Mouse (Mus musculus) layer of hippocampus, postnatal 10 days (tissue): ENCODE measurements at regions not wholly inside any gene's neighbourhood (a gene's known extent, or its start where the extent isn't known, plus 50 kb on each side); places are given as distances from the start of the nearest gene placed in this dataset.
"Not testable (repeated sequence)": the region's sequence is repeated elsewhere in the genome, so short reads cannot be mapped to it uniquely, and the experiment has no call there.

Experiments used
- DNase-seq, 2 experiments: peaks; one replicate each; pipeline ENCODE4 v3.0.0; 2021; ENCODE audit warnings: low spot score in 2 of 2

DNA sequence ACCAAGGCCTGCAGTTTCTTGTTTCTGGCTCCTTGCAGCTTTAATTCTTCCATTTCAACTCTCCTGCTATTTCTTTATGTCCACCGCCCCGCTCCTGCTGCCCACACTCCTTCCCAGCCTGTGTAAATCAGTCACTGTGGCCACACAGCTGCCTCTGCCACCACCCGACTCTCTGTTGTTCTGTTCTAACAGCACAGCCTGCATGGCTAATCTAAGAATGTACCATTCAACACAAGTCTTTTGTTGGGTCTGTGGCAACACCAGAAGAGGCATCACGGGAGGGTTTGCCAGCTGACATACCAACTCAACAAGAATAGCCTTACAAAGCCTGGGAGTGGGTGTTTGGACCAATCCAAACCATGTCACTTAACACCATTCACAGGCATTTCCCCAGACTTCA is 264.9 kb upstream of the Pum3 start:
- DNase-seq = no peak

DNA sequence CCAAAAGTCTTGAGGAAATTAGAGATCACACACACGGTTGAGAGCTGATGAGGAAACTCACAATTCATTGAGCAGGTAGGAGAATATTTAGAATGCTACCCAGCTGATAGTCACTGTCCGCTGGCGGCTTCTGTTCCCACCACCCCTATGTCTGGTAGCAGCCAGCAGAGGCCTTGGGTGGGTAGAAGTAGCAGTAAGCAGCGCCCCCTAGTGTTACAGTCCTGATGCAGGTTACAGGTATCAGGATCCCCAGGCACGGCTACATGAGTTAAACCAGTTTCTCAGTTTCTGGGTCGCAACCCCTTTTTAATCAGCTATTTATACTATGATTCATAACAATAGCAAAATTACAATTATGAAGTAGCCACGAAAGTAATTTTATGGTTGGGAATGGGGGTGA is 264.1 kb upstream of the Pum3 start:
- no peak for DNase-seq

DNA sequence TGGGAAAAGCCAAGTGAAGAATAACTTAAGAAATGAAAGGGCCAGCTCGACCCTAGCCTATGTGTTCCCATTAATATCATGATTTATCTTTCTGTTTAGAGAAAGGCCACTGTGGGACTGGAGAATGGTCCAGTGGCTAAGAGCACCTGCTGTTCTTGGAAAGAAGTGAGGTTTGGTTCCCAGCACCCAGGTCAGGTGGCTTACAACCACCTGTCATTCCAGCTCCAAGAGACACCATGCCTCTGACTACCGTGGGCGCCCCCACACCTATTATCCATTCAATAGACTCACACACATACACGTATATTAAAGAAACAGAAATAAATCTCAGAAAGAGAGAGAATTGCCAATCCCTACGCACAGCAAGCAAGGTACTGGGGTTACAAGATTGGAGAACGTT is 263.3 kb upstream of the Pum3 start:
- no peak for DNase-seq

DNA sequence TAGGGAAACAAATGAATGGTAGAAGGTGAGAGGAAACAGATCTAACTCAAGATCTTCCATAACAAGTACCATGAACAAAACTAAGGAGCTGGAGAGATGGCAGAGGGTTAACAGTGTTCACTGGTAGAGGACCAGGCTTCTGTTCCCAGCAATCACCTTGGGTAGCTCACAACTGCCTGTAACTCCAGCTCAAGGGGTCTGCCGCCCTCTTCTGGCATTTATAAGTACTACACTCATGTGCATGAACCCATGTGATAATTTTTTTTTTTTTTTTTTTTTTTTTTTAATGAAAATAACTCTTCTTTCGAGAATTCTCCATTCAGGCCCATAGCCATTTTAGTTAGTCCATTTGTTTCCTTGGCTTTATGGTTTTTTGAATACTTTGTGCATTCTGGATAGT is 253.8 kb upstream of the Pum3 start:
- DNase-seq = no peak

DNA sequence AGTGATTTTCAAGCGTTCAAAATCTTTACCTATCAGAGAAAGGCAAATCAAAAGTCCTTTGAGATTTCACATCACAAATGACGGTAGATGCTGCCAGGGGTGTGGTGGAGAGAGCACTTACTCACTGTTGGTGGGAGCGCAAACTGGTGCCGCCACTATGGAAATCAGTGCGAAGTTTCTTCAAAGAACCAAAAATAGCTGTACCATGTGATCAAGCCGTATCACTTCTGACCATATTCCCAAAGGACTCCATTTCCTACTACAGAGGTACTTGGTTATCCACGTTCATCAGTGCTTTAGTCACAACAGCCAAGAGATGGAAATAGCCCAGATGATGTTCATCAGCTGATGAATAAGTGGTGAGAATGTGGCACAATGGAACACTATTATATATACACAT is 249.8 kb upstream of the Pum3 start:
- DNase-seq = no peak

DNA sequence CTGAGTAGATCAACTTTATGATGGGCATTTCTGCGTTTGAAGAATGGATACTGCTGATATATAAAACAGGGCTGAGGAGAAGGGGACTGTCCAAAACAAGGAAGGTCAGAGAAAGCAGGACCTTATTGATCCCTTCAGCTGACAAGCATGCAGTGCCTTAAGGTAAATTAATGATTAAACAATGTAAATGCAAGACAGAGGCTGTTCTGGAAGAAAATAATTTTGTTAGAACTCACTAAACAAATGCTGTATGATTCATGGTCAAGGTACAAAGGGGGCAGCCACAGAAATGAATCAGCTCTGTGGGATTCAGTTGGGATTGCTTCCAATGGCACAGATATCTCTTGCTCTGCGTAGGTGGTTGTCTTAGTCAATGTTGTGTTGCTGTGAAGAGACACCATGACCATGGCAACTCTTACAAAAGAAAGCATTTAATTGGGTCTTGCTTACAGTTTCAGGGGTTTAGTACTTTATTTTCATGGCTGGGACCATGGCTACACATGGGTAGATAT is 243.1 kb upstream of the Pum3 start:
- DNase-seq = no peak

DNA sequence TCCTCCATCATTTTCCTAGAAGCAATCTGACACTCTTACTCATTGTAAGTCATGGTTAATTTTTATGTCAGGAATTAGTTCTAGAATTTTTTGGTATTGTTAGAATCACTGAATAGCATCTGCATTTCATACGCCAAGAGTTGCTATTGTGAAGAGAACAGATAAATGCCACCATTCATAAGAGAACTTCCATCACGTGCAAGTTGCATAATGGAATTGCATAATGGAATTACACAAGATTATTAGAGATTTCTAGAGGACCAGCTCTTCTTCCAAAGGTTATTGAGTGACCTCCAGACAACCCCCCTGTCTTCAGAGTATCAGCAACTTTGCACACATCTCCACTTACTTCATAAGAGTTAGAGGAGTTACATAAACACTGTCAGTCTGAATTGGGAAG is 233.7 kb upstream of the Pum3 start:
- no peak for DNase-seq

DNA sequence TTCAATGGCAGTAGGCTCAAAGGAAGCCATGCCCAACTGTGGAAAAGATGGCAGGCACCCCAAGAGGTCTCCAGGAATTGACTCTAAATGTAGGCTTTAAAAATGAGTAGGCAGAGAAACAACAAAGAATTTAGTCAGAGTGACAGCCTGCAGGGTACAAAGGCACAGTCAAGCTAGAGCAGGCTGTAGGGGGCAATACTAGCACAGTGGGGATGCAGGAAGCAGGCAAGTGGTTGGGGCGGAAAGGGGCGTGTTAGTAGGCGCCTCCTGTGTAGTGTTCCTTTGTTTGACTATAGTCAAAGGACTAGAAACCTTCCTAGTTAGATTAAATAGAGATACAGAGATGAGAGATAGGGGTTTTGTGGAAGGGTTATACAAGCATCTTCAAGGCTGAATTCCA is 211.4 kb upstream of the Pum3 start:
- DNase-seq = no peak

DNA sequence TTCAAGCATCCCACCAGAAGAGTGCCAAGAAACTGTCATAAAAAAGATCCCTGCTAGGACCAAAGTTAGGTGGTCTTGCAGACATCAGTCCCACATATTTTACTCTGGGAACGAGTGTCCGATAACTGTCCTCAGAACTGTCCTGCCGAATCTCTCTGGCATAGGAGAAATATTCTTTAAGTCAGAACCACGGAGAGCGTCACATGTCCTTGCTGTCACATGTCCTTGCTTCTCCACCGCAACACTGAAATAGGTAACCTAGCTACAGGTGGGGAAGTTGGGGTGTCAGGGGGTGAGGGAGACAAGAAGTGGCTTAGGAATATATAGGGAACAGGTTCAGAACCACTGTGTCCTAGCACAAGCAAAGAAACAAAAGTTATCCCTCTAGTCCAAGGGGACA is 203.5 kb upstream of the Pum3 start:
- DNase-seq = no peak

DNA sequence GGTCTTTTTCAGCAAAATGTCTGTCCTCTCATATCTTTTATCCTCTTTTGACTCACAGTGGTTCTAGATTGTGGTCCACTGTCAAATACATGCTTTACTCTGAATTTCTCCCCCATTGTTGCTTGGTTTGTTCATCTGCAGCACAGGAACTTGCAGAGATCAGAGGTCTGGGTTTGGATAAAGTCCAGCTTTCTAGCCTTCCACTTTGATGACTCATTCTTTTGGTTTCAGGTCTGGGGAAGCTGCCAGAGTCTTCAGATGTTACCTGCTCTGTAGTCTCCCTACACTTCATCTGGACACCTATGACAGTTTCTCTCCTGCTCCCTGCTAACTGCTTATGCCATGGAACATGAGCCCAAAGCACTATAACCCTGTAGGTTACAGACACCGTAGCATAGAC is 198.0 kb upstream of the Pum3 start:
- DNase-seq = no peak

DNA sequence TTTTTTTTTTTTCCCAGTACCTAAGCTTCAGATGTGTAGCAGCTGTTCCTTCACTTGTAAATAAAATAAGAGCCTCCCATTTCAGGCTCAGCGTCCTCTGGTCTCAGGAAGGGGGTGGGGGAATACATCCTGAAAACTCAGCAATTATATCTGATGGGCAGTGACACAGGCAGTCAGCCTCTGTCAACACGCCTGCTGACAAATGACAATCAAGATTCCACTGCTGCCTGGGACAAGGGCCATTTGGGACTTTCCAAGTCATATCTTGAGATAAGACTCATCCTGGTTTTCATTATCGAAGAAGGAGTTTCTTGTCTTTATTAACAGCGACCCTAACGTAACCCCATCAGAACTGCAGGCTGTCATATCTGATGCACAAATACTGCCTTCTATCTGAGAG is 187.9 kb upstream of the Pum3 start:
- no peak for DNase-seq

DNA sequence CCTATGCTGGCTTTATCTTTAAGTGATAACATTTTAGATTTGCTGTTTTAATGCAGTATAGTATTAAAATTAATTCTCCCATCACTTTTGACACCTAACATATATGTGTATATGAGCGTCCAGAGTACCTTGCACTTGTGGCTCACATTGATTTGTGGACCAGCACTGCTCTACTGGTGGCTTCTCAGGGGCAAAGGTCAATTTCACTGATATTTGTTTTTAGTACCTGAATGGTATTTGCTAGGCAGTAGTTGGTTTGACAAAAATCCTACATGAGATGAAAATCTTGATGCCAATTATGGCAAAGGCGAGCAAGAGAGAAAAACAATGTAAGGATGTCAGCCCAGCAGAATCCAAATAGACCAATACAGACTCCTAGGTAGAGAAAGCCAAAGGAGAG is 177.3 kb upstream of the Pum3 start:
- DNase-seq = no peak

DNA sequence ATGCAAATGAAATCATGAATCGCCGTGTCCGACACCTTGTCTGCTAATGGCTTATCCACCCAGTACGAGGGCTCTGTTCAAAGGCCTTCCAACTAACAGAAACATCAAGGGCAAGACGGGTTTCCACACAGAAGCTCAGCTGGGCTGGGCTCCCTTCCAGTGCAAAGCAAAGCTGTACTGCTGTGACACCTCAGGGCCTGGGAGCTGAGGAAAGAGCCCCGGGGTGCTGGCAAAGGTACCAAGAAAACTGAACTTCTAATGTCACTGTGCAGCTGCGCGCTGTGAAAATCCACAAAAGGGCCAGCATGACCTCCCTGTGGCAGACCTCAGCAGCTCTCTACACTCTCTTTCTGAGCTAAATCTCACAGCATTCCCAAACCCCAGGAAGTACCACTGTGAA is 173.7 kb upstream of the Pum3 start:
- DNase-seq = peak; percentile 21 to 35

DNA sequence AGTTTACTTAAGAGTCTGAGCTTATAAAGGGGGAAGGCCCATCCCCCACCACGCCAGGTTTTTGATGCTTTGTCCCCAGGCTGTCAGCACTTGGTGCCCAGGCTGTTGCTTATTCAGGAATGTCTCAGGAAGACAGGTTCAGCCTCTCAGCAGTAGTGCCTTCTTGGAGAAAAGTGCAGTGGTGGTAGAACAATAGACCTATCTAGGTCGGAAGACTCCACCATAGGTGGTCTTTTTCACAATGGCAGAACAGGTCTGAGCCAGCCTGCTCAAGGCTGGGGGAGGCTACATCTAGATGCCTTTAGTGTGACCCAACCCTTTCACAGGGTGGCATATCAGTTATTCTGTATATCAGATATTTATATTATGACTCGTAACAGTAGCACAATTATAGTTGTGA is 171.9 kb upstream of the Pum3 start:
- DNase-seq = no peak

DNA sequence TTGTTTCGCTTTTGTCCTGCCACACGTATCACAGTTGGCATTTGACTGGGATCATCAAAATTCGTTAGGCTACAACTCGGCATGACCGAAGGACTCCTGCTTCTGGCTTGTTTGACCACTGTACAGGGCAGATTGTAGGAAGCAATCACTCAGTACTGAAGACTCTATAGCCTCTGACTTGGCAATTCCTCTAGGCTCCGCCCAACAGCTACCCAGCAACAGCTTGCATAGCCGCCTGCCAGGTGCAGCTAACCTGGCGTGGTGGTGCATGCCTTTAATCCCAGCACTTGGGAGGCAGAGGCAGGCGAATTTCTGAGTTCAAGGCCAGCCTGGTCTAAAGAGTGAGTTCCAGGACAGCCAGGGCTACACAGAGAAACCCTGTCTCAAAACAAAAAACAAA is 170.8 kb upstream of the Pum3 start:
- not testable (repeated sequence) for DNase-seq

DNA sequence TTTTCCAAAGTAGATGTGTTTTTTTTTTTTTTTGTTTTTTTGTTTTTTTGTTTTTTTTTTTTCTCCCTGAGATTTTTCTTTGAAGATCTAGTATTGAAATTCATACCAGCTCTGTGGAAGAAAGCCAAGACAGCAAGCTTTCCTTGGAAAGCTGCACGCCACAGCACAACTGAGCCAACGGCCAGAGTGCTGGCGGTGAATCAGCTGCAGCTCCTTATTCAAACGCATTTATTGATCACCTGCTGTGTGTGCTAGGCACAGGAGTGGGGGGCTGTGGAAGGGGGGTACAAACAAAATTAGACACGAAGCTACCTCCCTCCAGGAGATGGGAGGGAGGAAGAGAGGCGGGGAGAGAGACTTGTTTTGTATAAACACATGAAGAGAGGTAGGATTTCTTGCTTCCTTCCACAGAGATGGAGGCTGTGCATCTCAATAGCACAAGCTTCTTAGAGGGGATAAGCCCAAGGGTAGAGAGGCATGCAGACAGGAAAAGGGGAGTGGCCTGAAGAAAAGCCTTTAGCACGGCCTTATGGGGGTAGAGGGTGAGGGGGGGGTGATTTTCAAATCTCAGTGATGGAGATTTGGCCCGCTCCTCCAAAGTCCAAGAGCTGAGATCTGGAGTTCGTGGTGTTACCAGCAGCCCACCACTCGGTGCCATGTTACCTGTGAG is 170.1 kb upstream of the Pum3 start:
- peak; percentile 34 to 53 for DNase-seq

DNA sequence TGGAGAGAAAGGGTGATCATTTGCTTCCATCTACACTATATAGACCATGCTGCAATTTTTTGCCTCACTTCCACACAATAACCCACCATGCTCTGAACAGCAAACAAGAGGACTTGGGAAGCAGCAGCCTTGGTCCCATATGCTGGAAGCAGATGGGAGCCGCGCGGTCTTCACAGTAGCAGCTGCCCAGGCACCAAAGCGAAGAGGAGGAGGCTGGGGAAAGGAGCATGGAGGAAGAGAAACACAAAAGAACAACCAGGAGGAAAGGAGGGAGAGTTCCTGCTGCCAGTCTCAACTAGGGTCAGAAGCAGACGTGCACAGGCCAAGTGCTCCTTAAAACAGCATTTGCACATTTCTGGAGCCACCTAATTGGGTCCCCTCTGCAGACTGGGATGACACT is 168.7 kb upstream of the Pum3 start:
- DNase-seq = peak; percentile 46 to 62

DNA sequence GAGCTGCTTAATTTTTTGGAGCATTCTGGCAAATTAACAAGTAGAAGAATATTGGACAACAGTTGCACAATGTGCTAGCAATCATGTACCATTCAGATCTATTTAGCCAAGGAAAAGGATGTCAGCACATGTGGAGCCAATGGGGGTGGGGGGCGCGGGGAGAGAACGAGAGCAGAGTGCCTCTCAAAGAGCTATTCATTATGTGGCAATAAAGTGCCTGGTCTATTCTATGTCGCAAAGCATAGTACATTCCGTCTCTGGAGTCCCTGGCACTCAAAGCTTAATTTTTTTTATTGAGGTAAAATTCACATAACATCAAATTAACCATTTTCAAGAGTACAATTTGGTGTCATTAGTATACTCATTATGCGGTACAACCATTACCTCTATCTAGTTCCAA is 155.9 kb upstream of the Pum3 start:
- DNase-seq = no peak

DNA sequence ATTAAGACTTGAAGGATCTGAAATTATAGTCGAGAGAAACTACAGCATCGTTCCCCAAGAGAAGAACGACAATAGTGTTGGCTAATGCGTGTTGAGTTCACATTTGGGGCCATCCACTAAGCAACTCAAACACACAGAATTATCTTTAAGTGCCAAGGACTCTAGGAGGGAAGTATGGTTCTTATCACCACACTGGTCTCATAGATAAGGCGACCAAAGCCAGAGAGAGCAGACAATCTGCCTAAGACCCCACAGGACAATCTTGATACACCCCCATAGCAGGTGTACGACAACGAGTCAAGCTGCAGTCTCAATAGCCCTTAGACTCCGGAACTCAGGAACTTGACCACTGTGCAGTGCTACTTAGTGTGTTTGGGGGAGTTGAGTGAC is 152.5 kb upstream of the Pum3 start:
- DNase-seq = no peak

DNA sequence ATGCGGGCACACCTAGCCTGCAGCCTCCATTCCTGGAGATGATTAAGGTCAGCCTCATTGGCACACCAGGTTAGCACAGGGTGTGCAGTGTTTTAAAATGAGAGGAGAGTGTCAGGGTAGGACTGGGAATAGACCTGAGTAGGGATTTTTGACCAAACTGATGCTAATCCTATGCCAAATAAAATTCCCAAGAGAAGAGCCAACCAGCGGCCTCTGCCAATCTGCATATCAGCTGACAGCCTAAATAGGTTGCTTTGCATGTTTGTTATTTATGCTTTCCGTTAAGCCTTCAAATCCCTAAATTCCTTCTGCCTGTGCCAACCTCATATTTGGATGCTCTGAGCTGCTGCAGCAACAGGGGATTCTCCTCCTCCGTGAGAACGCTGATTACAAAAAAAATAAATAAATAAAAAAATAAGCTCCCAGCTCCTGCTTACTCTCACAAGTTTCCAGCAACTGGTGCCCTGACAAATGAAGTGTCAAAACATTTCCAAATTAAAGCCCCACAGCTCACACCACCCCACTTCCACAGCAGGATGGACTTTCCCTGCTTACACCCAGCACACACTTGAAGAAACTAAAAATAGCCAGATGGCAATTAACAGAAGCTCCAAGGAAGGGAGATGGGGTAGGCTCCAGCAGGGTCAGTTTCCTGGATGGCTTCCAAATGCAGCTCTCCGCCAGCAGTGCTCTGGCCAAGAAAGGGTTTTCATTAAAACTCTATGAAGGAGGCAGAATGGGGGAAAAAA is 151.9 kb upstream of the Pum3 start:
- peak; percentile 52 to 59 for DNase-seq

DNA sequence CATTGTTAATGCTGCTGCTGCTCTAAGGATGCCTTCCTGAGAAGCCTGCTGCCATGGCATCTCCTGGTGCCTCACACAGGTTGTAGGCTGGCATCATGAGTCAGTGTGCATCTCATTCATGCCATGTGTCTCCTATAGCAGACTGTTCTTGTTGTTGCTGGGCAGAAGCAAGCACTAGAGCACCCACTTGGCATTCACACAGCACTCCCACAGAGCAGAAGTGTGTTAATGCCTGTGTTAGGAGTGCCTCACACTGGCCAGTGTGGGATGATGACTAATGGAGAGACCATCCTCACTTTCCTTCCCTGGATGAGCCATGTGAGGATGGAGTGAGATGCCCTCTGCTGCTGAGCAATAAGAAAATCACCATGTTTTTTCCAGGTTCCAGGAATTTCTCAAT is 146.9 kb upstream of the Pum3 start:
- peak in 1 of 2 experiments; percentile 43 for DNase-seq

DNA sequence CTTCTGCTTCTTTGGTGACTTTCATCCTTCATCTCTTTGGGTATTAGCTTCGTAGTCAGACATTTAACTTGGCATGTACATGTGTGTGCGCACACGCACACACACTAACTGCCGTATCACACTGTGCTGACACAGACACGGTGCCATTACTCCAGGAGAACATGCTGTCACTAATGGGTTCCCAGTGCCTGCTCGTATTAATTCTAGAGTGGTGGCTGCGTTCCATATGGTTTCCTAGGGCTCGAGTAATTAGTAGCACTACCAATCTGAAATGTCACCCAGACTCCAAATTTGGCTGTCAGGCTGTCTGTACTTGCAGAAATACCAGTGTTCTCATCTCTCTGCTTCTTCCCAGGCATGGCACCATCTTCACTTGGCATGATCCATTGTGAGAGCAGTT is 137.3 kb upstream of the Pum3 start:
- peak in 1 of 2 experiments; percentile 49 for DNase-seq

DNA sequence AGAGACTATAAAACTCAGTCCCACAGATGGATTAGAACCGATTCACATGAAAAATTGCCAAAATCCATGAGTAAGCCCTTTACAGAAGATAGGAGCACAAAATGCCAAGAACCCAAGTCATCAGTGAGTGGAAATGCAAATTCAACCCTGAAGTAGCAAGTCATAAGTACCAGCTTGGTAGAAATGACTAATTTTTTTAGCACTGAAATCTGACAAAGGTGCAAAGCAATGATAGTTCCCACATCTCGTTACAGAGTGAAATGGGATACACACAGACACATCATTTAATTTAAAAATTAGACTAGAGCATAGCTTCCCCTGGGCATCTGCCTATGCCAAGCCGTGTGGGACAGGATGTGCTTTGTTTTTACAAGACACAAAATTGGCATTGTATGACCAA is 136.4 kb upstream of the Pum3 start:
- no peak for DNase-seq
